Mouse (Mus musculus) mouse trophoblast stem cell (cell line): ENCODE data around the gene Best2.

Experiments
- in situ Hi-C, 2 experiments: fragments of 300-500 bp; cut with MseI, MboI; formaldehyde crosslinking; loops; 2 replicates in 1 of 2; 3 replicates in 1 of 2; pipeline ENCODE4 v1.15.1; 2025

The Best2 gene

DNA sequence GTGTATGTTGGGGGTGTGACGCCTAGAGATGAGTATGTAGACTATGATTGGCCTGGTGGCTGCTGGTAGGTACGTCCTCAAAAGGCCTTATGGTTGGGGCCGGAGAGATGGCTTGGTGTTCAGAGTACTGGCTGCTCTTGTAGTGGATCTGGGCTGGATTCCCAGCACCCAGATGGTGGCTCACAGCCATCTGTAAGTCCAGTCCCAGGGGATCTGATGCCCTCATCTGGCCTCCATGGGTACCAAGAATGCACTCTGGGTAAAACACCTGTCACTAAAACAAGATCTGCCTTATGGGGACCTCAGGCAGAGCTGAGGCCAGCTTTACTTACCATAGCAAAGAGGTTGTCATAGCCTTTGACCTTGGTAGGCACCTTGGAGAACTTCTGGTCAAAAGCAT lies 9.5 kb upstream of the Best2 start:
- in situ Hi-C loops: no loop called here

DNA sequence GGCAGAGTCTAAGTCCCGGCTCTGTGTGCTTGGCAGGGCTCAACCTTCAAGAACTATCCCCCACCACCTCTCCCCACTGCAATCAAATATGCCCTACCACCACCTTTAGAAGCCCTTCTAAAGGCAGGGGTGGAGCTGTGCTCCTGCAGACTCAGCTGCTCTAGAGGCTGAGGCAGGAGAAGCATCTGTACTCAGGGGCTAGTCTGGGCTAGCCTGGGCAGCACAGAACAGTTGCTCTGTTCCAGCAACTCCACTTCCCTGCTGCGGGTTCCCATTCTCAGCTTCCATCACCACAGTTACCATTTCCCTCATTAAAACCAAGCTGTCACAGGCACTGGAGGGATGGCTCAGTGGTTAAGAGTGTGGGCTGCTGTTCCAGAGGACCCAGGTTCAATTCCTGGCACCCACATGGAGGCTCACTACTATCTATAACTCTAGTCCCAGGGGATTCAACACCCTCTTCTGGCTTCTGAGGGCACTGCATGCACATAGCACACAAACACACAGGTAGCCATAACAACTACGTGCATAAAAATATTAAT lies 7.3 kb upstream of the Best2 start:
- in situ Hi-C loops: no loop called here

DNA sequence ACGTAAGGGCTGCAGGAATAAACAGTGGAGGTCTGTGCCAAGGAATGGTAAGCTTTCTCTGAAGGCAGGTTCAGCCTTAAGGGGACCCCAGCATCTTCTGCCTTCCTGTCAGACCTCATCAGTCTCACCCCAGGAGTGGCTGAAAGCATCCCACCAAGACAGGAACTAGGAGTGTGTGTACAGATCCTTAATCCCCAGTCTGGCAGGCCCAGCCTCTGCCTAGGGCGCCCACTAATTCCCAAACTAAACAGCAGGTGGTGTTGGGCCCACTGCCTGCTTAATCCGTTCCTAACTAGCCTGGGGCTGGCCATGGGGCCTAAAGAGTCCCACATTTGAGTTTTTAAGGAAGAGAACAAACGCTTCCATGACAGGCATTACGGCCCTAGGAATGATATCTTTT lies 2.9 kb upstream of the Best2 start:
- in situ Hi-C loops: no loop called here

DNA sequence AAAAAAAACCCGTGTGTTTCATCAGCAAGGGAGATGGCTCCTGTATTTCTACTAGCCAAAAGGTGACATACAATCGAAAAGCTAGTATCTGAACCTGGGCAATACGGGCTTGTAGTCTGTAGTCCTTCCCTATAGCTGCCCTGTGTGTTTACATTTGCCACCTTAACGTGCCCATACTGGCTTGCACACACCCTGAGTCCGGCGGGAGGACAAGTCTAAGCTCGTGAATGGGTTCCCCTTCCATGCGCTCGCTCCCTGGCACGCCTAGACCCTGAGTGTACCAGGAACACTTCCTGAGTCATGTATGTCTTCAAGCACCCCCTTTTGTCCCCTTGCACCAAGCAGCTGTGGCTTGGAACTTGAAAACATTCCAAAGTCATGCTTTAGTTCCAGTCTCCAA lies 2.4 kb upstream of the Best2 start:
- in situ Hi-C loops: no loop called here

DNA sequence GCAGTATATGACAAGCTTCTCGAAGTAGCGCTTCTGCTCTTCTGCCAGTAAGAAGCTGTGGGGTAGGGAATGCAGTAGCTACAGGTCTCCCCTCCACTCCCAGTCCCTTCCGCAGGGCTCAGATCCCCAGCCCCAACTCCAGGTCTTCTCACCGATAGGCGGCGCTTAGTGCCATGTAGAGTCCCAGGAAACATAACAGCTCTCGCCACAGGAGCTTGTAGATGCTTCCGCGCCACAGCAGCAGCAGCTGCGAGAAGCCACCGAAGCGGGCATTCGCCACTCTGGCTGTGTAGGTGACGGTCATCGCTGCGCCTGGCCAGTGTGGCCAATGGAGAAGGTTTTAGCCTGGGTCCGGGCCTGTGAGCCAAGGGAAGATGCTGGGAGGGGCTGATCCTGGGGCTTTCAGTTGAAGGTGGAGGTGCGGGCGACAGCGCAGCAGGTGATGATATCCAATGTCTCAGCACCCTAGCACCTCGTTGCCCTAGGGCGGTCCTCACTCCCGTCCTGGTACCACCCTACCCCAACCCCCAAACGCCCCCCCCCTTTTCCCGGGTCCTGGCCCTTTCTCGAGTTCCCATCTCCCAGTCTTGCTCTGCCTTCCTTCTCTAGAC lies 996 bp downstream of the Best2 start:
- in situ Hi-C loops: no loop called here

DNA sequence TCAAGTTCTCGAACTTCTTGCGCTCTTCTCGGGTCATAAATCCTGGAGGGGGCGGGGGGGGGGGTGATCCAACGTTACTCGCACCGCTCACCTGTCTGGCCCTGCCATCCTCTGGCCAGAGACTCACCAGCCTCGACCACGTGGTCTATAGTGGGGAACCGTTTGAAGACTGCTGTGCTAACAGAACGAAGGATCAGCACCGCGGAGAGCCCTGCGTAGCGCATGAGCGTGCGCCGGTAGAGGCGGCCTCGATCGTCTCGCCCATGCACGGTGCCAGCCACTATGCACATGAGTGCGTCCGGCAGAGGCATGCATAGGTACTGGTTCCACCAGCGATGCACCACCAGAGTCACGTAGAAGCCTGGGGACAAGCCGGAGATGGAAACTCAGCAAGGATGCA lies 3.1 kb downstream of the Best2 start:
- in situ Hi-C loops: no loop called here

DNA sequence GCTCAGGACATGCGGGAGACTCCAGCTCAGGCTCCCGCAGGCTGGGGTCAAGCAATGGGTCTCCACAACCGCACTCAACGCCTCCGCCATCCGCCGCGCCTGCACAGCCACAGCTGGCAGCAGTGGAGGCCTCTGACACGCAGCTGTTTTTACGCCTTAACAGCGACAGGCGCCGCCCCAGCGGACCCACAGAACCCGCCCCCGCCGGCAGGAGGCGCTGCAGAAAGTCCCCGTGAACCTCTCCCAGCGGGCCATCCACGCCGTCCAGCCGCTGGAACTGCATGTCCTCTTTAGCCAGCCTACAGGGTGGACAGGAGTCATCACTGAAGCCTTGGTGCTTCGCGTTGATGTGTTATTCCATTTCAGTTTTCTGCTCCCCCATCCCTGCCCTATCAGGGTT lies 6.6 kb downstream of the Best2 start:
- in situ Hi-C loops: no loop called here

DNA sequence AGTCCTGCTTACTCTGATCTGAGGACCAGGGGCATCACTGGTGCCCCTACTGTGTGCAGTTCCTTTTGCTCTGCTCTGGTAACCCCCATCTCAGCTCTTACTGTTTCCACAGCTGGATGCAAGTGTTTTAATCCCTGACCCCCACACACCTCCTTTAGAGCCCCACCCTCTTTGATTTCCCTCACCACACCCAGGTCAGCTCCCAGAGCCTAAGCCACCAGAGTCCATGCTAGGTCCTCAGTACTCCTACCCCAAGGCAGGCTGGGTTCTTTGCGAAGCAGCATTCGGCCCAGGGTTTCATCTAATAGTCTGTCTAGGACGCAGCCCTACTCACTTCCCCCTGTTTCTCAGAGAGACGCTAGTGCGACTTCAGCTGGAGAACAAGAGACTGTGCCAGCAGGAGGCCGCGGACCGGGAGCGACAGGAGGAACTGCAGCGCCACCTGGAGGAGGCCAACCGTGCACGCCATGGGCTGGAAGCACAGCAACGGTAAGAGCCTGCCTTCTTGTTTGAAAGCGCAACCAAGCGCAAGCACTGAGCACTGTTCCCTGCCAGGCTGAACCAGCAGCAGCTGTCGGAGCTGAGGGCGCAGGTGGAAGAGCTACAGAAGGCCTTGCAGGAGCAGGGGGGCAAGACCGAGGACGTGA lies 16.6 kb downstream of the Best2 start:
- in situ Hi-C loops: no loop called here

DNA sequence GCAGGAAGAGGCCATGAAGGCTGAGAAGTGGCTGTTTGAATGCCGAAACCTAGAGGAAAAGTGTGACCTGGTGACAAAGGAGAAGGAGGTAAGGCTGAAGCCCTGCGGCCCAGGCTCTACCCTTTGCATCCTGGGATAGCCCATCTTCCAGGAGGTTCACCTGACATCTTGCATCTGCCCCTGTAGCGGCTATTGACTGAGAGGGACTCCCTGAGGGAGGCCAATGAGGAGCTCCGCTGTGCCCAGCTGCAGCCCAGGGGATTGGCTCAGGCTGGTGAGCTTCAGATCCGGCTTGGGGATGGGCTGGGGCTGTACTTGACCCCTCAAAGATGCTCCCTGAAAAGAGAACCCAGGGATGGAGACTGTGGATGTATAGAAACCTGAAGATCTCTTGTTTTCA lies 17.4 kb downstream of the Best2 start:
- in situ Hi-C loops: no loop called here

DNA sequence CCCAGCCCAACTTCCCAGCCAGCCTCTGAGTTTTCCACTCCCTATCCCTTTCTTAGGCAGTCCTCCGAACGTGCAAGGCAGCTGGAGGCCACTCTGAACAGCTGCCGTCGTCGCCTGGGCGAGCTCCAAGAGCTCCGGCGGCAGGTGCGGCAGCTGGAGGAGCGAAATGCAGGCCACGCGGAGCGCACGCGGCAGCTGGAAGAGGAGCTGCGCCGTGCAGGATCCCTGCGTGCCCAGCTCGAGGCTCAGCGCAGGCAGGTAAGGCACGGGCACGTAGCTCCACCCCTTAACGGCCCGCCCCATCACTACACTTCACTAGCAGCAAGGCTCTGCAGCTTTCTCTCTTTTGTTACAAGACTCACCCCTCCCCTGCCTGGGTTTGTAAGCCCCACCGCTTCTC lies 18.7 kb downstream of the Best2 start:
- in situ Hi-C loops: no loop called here

DNA sequence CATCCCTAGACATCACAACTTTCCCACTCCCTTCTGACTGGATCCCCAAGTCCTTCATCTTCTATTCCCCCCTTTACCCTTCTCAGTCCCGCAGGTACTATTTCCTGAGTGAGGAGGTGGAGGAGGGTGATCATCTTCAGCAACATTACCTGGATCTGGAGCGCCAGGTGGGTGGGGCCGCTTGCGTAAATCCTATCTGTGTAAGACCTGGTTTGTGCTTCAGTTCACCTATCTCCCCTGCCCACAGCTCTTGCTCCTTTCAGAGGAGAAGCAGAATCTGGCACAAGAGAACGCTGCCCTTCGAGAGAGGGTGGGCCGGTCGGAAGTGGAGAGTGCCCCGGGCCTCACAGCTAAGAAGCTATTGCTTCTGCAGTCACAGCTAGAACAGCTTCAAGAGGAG lies 20.0 kb downstream of the Best2 start:
- in situ Hi-C loops: no loop called here

DNA sequence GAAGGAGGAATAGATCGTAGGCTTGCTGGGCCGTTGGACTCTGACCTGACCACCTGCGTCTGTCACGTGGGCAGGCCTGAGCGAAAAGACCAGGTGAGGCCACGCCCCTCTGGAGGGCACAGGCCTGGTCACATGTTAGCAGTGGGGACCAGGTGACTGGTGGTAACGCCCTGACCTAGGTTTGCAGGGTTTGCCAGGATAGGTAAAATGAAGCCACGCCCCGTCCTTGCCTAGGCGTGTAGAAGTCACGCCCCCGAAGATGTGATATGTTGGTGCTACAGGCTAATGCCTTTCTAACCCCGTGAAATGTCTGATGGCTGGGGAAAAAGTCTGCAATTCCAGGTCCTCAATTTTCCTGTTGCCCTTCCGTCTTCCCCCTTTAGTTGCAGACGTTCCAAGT lies 23.5 kb downstream of the Best2 start:
- in situ Hi-C loops: no loop called here

DNA sequence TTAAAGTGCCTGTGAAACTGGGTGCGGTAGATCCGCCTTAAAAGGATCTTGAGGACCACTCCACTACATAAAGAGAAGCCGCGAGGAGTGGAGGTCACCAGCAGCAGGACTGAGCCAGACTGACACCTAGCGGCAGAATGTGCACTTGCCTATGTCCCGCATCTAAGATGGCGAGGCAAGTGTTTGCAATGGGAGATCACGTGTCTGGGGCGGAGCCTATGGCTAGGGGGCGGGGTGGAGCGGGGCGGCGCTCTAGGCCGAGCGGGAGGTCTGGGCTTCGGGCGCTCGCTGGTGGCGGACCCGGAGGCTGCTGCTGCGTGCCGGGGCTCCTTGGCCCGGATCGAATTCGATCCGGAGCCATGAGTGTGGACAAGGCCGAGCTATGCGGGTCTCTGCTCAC lies 24.0 kb downstream of the Best2 start, which contains the start of gene Hook2:
TSS of gene Hook2 (plus strand) at position 255 of the 400 bp plus-strand sequence.
- in situ Hi-C loops: no loop called here

DNA sequence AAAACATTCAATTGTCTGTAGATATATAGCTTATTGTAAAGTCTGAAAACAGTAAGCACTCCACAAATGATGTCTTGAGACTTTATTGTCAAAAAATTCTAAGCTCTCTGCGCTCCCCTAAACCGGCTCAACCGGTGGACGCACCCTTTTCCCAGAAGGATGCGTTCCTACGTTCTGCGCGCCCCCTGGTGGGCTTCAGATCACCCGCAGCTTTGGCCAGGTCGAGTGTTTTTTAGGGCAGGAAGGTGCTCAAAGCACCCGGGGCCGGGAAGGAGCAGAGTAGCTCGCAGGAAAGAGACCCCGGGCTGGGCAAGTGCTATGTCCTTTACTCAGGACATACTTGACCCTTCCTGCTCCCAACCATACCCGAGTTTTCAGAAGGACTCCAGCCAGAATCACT lies 24.5 kb downstream of the Best2 start:
- in situ Hi-C loops: no loop called here

DNA sequence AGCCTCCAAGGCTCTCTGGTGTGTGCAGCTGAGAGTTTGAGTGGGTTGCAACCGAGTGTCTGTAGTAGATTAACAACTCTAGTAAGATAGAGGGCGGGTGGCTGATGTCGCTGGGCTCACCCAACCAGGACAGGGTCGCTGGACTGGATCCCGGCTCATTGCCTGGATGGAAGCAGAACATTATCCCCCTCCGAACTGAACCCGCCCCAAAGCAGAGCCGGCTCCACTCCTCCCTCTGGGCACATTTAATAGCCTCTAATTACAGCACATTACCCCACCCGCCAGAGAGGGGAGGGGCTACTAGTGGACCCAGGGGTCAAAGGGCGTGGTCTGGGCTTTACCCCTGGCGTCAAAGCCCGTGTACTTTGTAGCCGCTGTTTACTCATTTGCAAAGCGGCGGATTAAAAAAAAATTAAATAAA lies 25.0 kb downstream of the Best2 start:
- in situ Hi-C loops: no loop called here

DNA sequence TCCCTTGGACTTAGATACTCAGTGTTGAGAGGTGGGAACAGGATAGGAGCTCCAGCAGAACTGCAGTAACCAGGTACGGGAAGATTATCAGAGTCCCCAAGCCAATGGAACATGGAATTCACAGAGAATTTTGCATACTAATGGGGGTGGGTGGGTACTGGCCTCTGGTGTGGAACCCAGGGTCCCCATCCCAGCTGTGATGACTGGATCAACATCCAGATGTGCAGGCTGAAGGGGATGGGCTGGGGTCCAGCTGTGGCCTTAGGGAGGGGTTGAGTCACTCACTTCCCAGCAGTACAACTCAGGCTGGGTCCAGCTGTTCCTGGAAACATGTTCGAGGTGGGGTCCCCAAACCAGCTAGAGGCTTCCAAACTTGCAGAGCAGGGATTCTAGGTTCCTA lies 26.4 kb downstream of the Best2 start:
- in situ Hi-C loops: no loop called here

DNA sequence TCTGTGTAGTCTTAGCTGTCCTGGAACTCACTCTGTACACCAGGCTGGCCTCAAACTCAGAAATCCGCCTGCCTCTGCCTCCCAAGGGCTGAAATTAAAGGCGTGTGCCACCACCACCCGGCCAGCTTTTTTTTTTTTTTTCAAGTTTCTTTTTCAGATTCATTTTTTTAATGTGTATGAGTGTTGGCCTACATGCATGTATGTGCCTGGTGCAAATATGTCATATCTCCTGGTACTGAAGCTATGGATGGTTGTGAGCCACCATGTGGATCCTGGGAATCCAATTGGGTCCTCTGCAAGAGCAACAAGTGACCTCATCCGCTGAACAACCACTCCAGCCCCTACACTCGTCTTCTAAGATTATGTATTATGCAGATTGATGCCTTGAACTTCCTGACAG lies 26.9 kb downstream of the Best2 start:
- in situ Hi-C loops: no loop called here

DNA sequence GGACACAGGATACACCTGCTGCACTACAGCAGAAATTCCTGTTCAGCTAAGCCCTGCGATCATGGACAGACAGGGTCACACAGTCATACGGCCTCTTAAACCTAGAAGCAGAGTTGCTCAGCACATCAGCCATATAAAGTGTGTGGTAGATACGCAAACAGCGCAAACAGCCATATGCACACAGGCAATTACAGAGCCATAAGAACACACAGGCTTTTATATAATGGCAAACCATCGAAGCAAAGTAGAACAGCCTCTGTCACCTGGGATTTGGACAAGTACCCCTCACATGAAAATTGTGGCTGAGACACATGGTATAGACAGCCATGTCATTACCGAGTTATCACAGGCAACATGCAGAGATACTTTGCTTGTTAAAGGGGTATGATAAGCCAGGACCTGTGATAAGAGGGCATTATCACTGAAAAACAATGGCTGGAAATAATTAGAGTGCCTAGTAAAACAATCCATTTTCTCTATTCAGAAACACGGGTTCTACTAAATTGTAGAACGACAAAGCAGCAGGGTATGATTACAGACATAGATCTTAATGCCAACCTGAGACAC lies 27.9 kb downstream of the Best2 start:
- in situ Hi-C loops: no loop called here

DNA sequence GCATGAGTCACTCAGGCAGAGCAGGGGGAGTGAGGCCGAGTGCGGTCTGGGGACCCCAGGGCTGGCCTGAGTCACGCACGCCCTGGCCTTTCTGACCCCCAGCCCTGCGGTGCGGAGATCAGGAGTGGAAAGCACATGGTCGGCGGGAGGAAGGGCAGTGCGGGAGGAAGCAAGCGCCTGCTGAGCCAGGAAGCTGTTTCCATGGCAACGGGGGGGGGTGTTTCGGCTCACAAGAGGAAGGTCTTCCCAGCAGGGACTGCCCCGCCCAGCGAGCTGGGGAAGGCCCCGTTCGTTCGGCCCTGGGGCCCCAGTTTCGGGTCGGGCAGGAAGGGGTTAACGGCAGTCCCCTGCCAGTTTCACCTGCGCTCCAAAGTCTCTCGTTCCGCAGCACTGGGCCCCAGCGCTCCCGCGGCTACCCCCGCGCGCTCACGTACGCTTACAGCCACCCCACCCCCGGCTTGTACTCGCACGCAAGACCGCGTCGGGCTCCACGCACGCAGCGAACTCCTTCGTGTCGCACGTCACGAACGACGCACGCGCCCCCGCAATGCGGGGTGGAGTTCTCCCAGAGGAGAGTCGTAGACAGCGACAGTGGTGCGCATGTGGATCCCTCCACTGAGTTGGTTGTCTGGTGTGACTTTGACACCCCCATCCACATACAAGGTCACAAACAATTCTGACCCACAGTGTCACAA lies 28.5 kb downstream of the Best2 start:
- in situ Hi-C loops: no loop called here

DNA sequence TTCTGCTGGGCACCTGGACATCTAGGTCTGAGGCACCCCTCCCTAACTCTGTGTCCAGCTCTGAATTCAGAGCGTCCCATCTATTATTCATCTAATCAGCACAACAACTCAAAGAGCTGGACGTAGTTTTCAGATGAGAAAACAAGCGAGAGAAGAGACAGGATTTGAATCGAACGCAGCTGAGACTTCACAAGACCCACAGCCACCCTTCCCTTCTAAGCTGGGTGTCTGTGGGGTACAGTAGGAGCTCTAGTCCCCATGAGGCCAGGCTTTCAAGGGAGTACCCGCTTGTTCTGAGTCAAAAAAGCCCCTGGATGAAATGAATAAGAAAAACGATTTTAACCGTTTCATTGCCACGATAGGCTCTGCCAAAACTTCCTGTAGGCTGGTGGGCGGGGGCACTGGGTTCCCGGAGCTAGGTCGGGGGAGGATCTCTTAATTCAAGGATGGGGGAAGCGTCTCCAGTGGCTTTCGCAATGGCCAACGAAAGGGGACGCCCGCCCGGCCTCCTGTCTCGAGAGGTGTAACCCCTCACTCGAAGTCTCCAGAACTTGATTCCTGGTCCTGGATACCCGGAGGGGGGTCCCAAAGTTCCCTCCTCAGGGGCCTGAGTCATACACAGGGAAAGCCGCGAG lies 29.2 kb downstream of the Best2 start:
- in situ Hi-C loops: no loop called here

DNA sequence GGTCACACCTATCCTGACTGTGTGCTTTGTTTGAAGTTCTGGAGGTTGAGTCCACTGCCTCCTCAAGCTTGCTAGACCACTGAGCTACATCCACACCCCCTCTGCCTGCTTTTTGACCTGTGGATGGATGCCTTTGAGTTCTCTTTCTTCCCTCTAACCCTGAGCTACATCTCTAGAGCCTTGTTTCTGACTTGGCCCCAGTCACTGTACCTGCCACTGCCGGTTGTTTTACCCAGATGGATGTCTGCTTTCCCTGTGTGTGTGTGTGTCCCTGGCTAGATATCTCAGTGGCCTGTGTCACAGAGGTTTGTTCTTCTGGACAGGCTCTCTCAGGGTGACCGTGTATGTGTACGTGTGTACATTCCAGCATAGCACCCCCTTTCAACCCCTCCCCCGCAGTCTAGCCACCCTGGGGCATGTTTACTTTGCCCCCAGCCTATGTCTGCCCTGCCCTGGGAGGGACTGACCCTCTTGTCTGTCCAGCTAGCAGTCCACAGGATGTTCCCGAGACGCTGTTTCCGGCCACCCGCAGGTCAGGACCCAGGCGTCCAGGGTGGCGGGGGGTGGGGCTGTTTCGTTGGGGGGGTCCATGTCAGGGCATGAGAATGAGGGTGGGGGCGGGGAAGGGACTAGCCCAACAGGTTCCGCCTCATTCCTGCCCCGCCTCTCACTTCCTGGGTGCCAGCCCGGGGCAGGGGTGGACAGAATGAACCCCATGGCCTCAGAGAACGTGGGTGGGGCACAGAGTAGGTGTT lies 29.9 kb downstream of the Best2 start:
- in situ Hi-C loops: no loop called here
